Mouse (Mus musculus) forebrain, postnatal 0 days (tissue): ENCODE data around the gene Mrpl24. TPM values are rescaled to one million over a fixed set of nuclear protein-coding genes. Genes with fewer than 3 reads are reported as not detected.

ENCODE experiments used
- ATAC-seq: fragments of 200-750 bp; cut with Nextera tagmentation; 2 replicates; pipeline ENCODE4 v1.8.0; 2017; ENCODE audit warnings: mild to moderate bottlenecking, moderate library complexity
- DNase-seq: peaks from one replicate; pipeline ENCODE4 v3.0.0-alpha.2; 2015
- H3K27ac ChIP-seq: fragments of 300-500 bp; sonication (generic); 2 replicates; pipeline ENCODE4 v1.5.1; 2014; ENCODE audit warnings: low read depth, mild to moderate bottlenecking, antibody characterized with exemption, low read length, moderate library complexity, mixed read lengths
- H3K27me3 ChIP-seq: fragments of 300-500 bp; sonication (generic); 2 replicates; pipeline ENCODE4 v1.6.1; 2014; ENCODE audit warnings: mild to moderate bottlenecking, low read length, mixed read lengths; ENCODE audit not compliant: insufficient read depth
- H3K36me3 ChIP-seq: fragments of 300-500 bp; sonication (generic); 2 replicates; pipeline ENCODE4 v1.6.1; 2014; ENCODE audit warnings: mild to moderate bottlenecking, moderate library complexity; ENCODE audit not compliant: insufficient read depth
- H3K4me1 ChIP-seq: fragments of 300-500 bp; sonication (generic); 2 replicates; pipeline ENCODE4 v1.6.1; 2014; ENCODE audit warnings: antibody characterized with exemption; ENCODE audit not compliant: insufficient read depth
- H3K4me2 ChIP-seq: fragments of 300-500 bp; sonication (generic); 2 replicates; pipeline ENCODE4 v1.6.1; 2014; ENCODE audit warnings: low read depth, mild to moderate bottlenecking, moderate library complexity
- H3K4me3 ChIP-seq: fragments of 300-500 bp; sonication (generic); 2 replicates; pipeline ENCODE4 v1.5.1; 2014; ENCODE audit warnings: low read depth, low read length, mixed read lengths
- H3K9ac ChIP-seq: fragments of 300-500 bp; sonication (generic); 2 replicates; pipeline ENCODE4 v1.6.1; 2014; ENCODE audit warnings: mild to moderate bottlenecking
- H3K9me3 ChIP-seq: fragments of 300-500 bp; sonication (generic); 2 replicates; pipeline ENCODE4 v1.6.1; 2016; ENCODE audit warnings: low read length
- CTCF ChIP-seq: sonication (generic); IDR thresholded peaks from 2 replicates; pipeline ENCODE4 v1.5.1; 2016; ENCODE audit warnings: antibody characterized with exemption, control low read depth, low read depth
- WGBS: fragments of 180-500 bp; shearing (Covaris S2); extraction: QIAGEN DNeasy Blood & Tissue Kit; methylation state at CpG from one replicate; pipeline ENCODE4 v1.1.7; 2014; 5-methylcytosine and 5-hydroxymethylcytosine counted together
- polyA plus RNA-seq: library from polyadenylated mRNA; unstranded; fragments of >200 nt; fragmentation: Nextera tagmentation; extraction: Ambion mirVana; gene quantifications from 2 replicates; pipeline ENCODE4 v1.2.1, GENCODE M21; 2015
- total RNA-seq: library from RNA; depleted of rRNA; stranded (reverse); fragments of >200 nt; gene quantifications from 2 replicates; pipeline ENCODE4 v1.2.3, GENCODE M21; 2014; rRNA removed

Mrpl24 gene
- 47.0 and 68.4 TPM in 2 replicates for total RNA-seq
- polyA plus RNA-seq: 43.4 and 45.7 TPM in 2 replicates

DNA sequence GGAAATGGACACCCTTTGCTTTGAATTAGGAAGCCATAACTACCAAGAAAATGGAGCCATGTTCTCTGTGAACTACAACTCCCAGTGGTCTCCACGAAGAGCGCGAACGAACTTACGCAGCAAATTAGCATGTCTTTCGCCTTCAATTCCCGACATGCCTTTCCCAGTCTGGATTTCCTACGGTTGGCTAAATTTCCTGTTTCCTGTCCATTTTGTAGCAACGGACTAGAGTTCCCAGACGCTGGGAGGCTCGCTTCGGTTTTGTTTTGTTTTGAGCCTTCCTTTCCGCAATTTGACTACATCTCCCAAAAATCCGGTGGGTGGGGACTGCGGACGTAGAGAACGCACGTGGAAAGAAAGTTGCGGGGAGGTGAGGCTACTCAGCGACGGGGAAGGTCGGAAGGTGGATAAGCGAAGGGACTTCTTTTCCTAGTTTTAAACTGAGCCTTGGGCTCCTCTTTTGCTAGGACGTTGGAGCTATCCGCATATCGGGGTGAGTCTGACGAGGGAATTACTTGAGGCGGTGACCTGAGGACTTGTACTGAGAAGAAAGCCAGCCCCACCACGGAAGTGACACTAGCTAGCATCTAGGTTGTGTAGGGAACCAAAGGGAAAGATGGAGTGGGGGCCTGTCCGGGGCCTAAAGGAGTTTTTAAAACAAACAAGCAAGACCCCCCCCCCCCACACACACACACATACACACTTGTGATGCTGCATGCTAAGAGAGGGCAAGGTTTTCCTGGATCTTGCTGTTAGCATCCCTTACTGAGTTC is at the start of gene Mrpl24:
Gene Mrpl24, plus strand, starts transcription at position 171 of the 773 bp plus-strand sequence.
- Histone ChIP-seq H3K4me3 (peak within 1 kb of the TSS; percentile 50), H3K4me1 (0 out of 2 replicates have a peak, but pooled peaks cover 3% of the 10 kb centered on the region), H3K36me3 (peaks cover 45% of the 10 kb centered on the region), H3K9me3 (no peaks in the 10 kb centered on the region), H3K27ac (peak within 1 kb of the TSS; percentile 70), H3K27me3 (no peaks in the 10 kb centered on the region), H3K9ac (peak within 1 kb of the TSS; percentile 56), H3K4me2 (peak within 1 kb of the TSS; percentile 66)
- no peak for TF ChIP-seq CTCF
- peak; percentile 95 for ATAC-seq
- WGBS: under 1% methylated on average over 30 of the region's 30 CpGs
- peak; percentile 95 for DNase-seq

DNA sequence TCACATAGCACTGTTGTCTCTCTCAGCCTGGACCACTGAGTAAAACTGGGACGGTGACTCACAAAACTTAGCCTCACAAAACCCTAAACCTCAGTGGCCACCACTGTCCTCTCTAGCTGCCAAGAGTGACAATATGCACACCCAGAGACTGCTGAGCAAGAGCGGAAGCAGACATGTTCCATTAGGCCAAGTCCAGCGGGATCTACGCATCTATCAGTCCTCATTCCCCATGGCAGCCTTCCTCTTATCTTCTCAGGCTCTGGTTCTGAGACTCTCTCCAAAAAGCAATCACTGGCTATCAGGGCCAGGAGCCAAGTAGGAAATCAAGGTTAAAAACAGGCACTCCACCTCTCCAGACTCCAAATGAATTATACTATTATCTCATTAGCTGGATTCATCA is 41.6 kb upstream of the Mrpl24 start:
- H3K27me3 ChIP-seq: no peaks in the 10 kb centered on the region
- whole genome bisulfite sequencing: 94% methylated on average over 4 of the region's 4 CpGs
- no peak for ATAC-seq

DNA sequence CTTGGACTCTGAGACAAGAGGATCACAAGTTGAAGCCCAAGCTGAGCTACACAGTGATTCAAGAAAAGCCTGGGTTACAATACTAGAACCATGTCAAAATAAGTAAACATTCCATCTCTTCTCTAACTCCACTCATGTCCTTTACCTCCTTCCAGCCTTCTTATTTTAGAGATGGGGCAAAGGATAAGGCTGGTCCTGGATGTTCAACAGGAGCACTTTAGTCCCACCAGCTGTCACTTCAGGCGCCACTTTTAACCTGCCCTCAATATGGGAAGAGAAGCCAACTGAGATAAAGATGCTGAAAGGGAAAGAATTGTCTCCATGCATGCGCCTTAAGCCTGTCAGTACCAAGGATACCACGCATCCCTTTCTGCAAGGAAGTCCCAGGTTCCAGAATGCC is 35.0 kb upstream of the Mrpl24 start:
- WGBS: 9% methylated on average over 3 of the region's 3 CpGs
- ATAC-seq (no peak), DNase-seq (no peak)
- Histone ChIP-seq H3K27me3 (no peaks in the 10 kb centered on the region), H3K9ac (peak overlapping the region; percentile 86), H3K4me2 (peak overlapping the region; percentile 88), H3K27ac (no peak overlapping the region), H3K4me1 (peaks cover 15% of the 10 kb centered on the region), H3K36me3 (0 out of 2 replicates have a peak, but pooled peaks cover 3% of the 10 kb centered on the region), H3K9me3 (0 out of 2 replicates have a peak, but pooled peaks cover 4% of the 10 kb centered on the region), H3K4me3 (peak overlapping the region; percentile 96)
- TF ChIP-seq CTCF: no peak

More for the DNA sequence above, 41.6 kb upstream of the Mrpl24 start:
- no peak for TF ChIP-seq CTCF
- Histone ChIP-seq H3K9ac (no peak overlapping the region), H3K4me3 (no peak overlapping the region), H3K36me3 (0 out of 2 replicates have a peak, but pooled peaks cover 5% of the 10 kb centered on the region), H3K4me1 (no peaks in the 10 kb centered on the region), H3K27ac (no peak overlapping the region), H3K4me2 (no peak overlapping the region), H3K9me3 (no peaks in the 10 kb centered on the region)
- DNase-seq: no peak

DNA sequence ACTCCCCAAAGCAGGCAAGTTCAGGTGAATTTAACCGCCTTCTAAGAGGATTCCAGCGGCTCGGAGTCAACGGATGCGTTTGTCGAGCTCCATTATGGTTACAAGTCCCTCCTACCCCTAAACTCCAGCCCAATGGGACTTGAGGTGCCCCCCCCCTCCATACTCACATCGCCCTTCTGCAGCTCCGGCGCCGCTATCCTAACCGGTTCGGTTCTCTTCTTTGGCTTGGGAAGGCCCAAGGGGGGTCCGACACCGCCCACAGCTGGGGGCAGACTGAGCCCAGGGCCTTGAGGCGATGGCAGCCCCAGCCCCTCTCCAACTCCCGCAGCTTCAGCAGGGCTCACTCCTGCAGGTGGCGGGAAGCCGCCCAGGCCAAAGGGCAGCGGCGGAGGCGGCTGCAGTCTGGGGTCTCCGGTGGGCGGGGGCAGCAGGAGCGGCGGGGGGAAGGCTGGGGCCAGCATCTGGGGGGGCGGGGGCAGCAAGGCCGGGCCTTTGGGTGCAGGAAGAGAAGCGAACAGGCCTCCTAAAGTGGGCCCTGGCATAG is 34.5 kb upstream of the Mrpl24 start:
- peak overlapping the region; percentile 96 for H3K4me3 ChIP-seq
- peak overlapping the region; percentile 86 for H3K9ac ChIP-seq
- 0 out of 2 replicates have a peak, but pooled peaks cover 1% of the 10 kb centered on the region for H3K36me3 ChIP-seq
- peaks cover 15% of the 10 kb centered on the region for H3K4me1 ChIP-seq
- DNase-seq (peak; percentile 51), ATAC-seq (no peak)
- peak overlapping the region; percentile 86 for H3K27ac ChIP-seq
- 0 out of 2 replicates have a peak, but pooled peaks cover 4% of the 10 kb centered on the region for H3K9me3 ChIP-seq
- peak overlapping the region; percentile 88 for H3K4me2 ChIP-seq
- H3K27me3 ChIP-seq: no peaks in the 10 kb centered on the region
- no peak for TF ChIP-seq CTCF
- 1% methylated on average over 24 of the region's 28 CpGs for WGBS

DNA sequence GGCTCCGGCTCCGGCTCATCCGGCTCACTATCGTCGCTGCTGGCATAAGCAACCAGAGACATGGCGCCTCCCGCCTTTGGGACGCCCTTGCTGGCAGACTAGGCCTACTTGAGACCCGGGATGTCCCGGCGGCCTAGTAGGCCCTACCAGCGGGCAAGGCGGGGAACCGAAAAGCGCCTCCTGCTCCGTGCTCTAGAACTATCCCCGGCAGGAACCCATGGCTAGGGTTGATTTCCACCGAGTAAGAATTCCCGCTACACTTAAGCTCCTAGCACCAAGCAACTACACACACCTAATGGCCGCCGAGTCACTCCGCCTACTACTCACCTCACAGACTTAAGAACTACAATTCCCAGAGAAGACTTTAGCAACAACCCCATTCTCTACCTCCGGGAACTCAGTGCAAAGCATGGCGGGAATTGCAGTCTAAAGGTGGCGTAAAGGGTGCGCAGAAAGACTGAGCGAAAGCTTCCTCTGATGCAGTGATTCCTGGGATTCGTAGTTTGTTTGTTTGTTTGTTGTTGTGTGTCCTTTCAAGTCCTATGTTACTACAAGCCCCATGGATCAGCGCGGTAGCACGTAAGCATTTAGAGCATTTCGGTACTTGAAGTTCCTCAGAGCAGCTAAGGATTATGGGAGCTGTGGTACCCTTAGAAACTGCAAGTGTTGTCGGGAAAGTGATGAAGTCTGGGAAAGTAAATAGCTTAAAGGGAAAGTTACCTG is 33.9 kb upstream of the Mrpl24 start, which contains the start of gene Prcc:
Gene Prcc, minus strand, starts transcription at position 328 of the 723 bp plus-strand sequence.
- peak within 1 kb of the TSS; percentile 96 for H3K4me3 ChIP-seq
- peak; percentile 21; the same call in 1 of the 2 replicates for TF ChIP-seq CTCF
- H3K9ac ChIP-seq: peak within 1 kb of the TSS; percentile 86
- no peaks in the 10 kb centered on the region for H3K36me3 ChIP-seq
- peak within 1 kb of the TSS; percentile 86 for H3K27ac ChIP-seq
- DNase-seq (peak; percentile 98), ATAC-seq (peak; percentile 98)
- H3K9me3 ChIP-seq: 0 out of 2 replicates have a peak, but pooled peaks cover 4% of the 10 kb centered on the region
- peak within 1 kb of the TSS; percentile 88 for H3K4me2 ChIP-seq
- H3K4me1 ChIP-seq: peaks cover 15% of the 10 kb centered on the region
- H3K27me3 ChIP-seq: no peaks in the 10 kb centered on the region
- 2% methylated on average over 33 of the region's 33 CpGs for WGBS

DNA sequence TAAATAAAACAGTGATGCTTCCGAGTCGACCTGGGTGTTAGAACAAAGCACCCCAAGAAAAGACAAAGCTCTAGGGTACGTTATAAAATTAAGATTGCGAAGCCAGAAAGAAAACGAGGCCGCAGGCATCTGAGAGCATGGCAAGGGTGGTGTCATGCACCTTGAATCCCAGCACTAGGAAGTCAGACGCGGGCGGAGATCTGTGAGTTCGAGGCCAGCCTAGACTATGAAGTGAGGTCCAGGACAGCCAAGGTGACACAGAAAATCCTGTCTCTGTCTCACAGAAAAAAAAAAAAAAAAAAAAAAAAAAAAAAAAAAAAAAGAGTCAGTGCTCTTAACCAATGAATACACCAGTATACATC is 33.3 kb upstream of the Mrpl24 start:
- peak overlapping the region; percentile 43 for H3K4me3 ChIP-seq
- DNase-seq (no peak), ATAC-seq (no peak; the same call in 1 of the 2 replicates)
- peak overlapping the region; percentile 40; the same call in 1 of the 2 replicates for H3K9ac ChIP-seq
- WGBS: 16% methylated on average over 10 of the region's 10 CpGs
- H3K4me1 ChIP-seq: peaks cover 15% of the 10 kb centered on the region
- H3K27ac ChIP-seq: peak overlapping the region; percentile 54
- H3K9me3 ChIP-seq: 0 out of 2 replicates have a peak, but pooled peaks cover 4% of the 10 kb centered on the region
- H3K36me3 ChIP-seq: no peaks in the 10 kb centered on the region
- peak overlapping the region; percentile 46 for H3K4me2 ChIP-seq
- no peak for TF ChIP-seq CTCF
- no peaks in the 10 kb centered on the region for H3K27me3 ChIP-seq
